Mouse (Mus musculus): ENCODE data around the gene Gstm3.
A peak's percentile ranks its signal among the peaks of the same experiment; 100 is the strongest.

DNA sequence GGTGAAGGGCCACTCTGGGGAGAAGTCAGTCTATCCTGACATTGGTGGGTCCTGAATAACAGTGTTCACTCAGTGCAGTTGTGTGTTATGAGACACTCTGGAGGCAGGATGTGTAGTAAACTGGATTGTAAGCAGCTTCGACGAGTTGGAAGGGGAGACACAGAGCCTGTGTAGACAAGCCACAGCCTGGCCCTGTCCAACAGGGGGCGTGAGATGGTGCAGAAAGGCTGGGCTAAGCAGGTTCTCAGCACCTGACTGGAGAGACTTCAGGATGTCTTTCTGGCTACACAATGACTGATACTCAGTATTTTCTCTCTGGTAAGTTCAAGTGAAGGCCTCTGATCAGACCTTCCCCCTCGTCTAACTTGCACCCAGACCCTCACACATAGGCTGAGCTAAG is 23.4 kb downstream of the Gstm3 start:
- TF ChIP-seq POLR2A (IDR thresholded peaks at IDR 0.05; ENCODE audit: insufficient read depth, low read length) (no peak), CTCF (IDR thresholded peaks at IDR 0.05; ENCODE audit: low read depth, low read length) (peak; percentile 70), EP300 (IDR thresholded peaks at IDR 0.05; ENCODE audit: insufficient read depth, low read depth, low read length) (no peak)
